Mouse (Mus musculus): ENCODE results near the gene Ints3.
"Not testable (repeated sequence)": the region's sequence is repeated elsewhere in the genome, so short reads cannot be mapped to it uniquely, and the experiment has no call there.

Gene Ints3

GRCm38 (mm10) chr3:90347847-90348246 lies 85.6 kb downstream of the Ints3 start:
- no peak for DNase-seq (ENCODE audit: low spot score)

GRCm38 (mm10) chr3:90342853-90343252 lies 90.6 kb downstream of the Ints3 start:
- DNase-seq (ENCODE audit: low spot score): not testable (repeated sequence)
